Mouse (Mus musculus) liver, embryonic 15.5 days (tissue): Measurements from ENCODE around the gene Apln. TPM values are rescaled to one million over a fixed set of nuclear protein-coding genes. Genes with fewer than 3 reads are reported as not detected.
A peak's percentile ranks its signal among the peaks of the same experiment; 100 is the strongest.

Source experiments
- ATAC-seq: fragments of 200-750 bp; cut with Nextera tagmentation; 2 replicates; pipeline ENCODE4 v1.8.0; 2017; ENCODE audit warnings: moderate number of reproducible peaks, mild to moderate bottlenecking, moderate library complexity; ENCODE audit not compliant: insufficient read depth
- H3K27ac ChIP-seq: fragments of 300-500 bp; sonication (generic); replicated peaks from 2 replicates; pipeline ENCODE4 v1.5.1; 2015; ENCODE audit warnings: mild to moderate bottlenecking, inconsistent platforms
- H3K27me3 ChIP-seq: fragments of 300-500 bp; sonication (generic); 2 replicates; pipeline ENCODE4 v1.6.1; 2015; ENCODE audit warnings: mild to moderate bottlenecking, inconsistent platforms
- H3K36me3 ChIP-seq: fragments of 300-500 bp; sonication (generic); replicated peaks from 2 replicates; pipeline ENCODE4 v1.6.1; 2015; ENCODE audit warnings: moderate library complexity, mild to moderate bottlenecking, inconsistent platforms
- H3K4me1 ChIP-seq: fragments of 300-500 bp; sonication (generic); replicated peaks from 2 replicates; pipeline ENCODE4 v1.6.1; 2015; ENCODE audit warnings: inconsistent platforms
- H3K4me2 ChIP-seq: fragments of 300-500 bp; sonication (generic); 2 replicates; pipeline ENCODE4 v1.6.1; 2015; ENCODE audit warnings: moderate library complexity, mild to moderate bottlenecking, inconsistent platforms
- H3K4me3 ChIP-seq: fragments of 300-500 bp; sonication (generic); replicated peaks from 2 replicates; pipeline ENCODE4 v1.5.1; 2015; ENCODE audit warnings: mild to moderate bottlenecking, inconsistent platforms
- H3K9ac ChIP-seq: fragments of 300-500 bp; sonication (generic); 2 replicates; pipeline ENCODE4 v1.6.1; 2015; ENCODE audit warnings: moderate library complexity, mild to moderate bottlenecking, inconsistent platforms
- H3K9me3 ChIP-seq: fragments of 300-500 bp; sonication (generic); replicated peaks from 2 replicates; pipeline ENCODE4 v1.6.1; 2016; ENCODE audit warnings: inconsistent platforms
- WGBS: fragments of 180-500 bp; shearing (Covaris S2); methylation state at CpG from one replicate; pipeline ENCODE4 v1.1.7; 2015; ENCODE audit warnings: mixed read lengths; ENCODE audit not compliant: insufficient replicate concordance; 5-methylcytosine and 5-hydroxymethylcytosine counted together
- polyA plus RNA-seq: library from polyadenylated mRNA; unstranded; fragments of >200 nt; fragmentation: Nextera tagmentation; extraction: Ambion mirVana; gene quantifications from 2 replicates; pipeline ENCODE4 v1.2.1, GENCODE M21; 2015

Gene Apln
- polyA plus RNA-seq, 1 experiment from 2014 or later: 0.17 TPM

GRCm38 (mm10) chrX:48053743-48054142 is 19.1 kb upstream of the Apln start:
- no peaks in the 10 kb centered on the region for H3K4me1 ChIP-seq
- H3K9ac ChIP-seq: no peak overlapping the region
- no peak for ATAC-seq
- H3K4me3 ChIP-seq: no peak overlapping the region
- no peaks in the 10 kb centered on the region for H3K36me3 ChIP-seq
- 45% methylated on average over 3 of the region's 3 CpGs for WGBS
- peak overlapping the region; percentile 59 for H3K4me2 ChIP-seq
- no peaks in the 10 kb centered on the region for H3K9me3 ChIP-seq
- H3K27ac ChIP-seq: no peak overlapping the region
- peaks cover 9% of the 10 kb centered on the region for H3K27me3 ChIP-seq

DNA sequence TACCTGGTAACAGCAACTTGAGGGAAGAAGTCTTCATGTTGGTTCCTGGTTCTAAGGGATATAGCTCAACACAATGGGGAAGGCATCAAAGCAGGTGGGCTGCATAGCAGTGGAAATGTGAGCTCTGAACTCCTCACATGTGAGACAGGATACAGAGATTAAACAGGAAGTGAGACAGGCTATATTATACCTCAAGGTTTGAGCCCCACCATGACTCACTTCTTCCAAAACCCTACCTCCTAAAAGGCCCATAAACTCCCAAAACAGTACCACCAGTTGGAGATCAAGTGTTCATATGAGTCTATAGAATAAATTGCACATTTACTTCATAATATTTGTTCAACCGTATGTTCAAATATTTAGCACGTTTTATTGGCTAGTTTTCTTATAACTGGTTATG is 11.7 kb upstream of the Apln start:
- Histone ChIP-seq H3K4me2 (no peak overlapping the region), H3K36me3 (no peaks in the 10 kb centered on the region), H3K9ac (no peak overlapping the region), H3K4me3 (no peak overlapping the region), H3K27me3 (peaks cover 3% of the 10 kb centered on the region; the same call in 1 of the 2 replicates), H3K4me1 (no peaks in the 10 kb centered on the region), H3K27ac (no peak overlapping the region), H3K9me3 (no peaks in the 10 kb centered on the region)
- WGBS: 59% methylated on average over 2 of the region's 2 CpGs
- ATAC-seq: no peak

GRCm38 (mm10) chrX:48044261-48044660 is 9.6 kb upstream of the Apln start:
- Histone ChIP-seq H3K4me1 (no peaks in the 10 kb centered on the region), H3K27ac (no peak overlapping the region), H3K36me3 (no peaks in the 10 kb centered on the region), H3K9ac (no peak overlapping the region), H3K9me3 (no peaks in the 10 kb centered on the region), H3K27me3 (peaks cover 3% of the 10 kb centered on the region; the same call in 1 of the 2 replicates), H3K4me2 (no peak overlapping the region), H3K4me3 (no peak overlapping the region)
- no peak for ATAC-seq
- WGBS: 63% methylated on average over 1 of the region's 1 CpGs

- 25% methylated on average over 4 of the region's 4 CpGs for WGBS
- Histone ChIP-seq H3K4me2 (no peak overlapping the region), H3K4me1 (no peaks in the 10 kb centered on the region), H3K27ac (no peak overlapping the region), H3K4me3 (no peak overlapping the region), H3K9me3 (no peaks in the 10 kb centered on the region), H3K9ac (no peak overlapping the region), H3K36me3 (no peaks in the 10 kb centered on the region), H3K27me3 (peaks cover 3% of the 10 kb centered on the region; the same call in 1 of the 2 replicates)
- no peak for ATAC-seq
Measured at GRCm38 (mm10) chrX:48042748-48043147, 8.1 kb upstream of the Apln start.

DNA sequence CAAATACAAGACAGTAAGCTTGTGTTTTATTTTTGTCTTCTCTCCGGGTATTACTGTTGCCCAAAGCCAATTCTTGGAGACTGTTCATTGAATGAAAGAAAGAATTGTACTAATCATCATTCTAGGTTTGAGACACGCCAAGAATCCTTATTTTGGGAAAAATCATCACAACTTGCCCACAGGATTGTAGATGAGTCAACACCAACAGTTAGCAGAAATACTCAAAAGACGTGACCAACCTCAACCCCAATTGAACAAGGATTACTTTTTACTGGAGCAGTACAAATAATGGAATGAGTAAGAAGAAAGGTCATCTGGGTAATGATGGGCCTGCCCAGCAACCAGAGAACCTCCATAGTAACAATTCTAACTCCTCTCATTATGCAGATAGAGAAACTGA is 5.7 kb upstream of the Apln start:
- Histone ChIP-seq H3K36me3 (no peaks in the 10 kb centered on the region), H3K4me2 (no peak overlapping the region), H3K27ac (no peak overlapping the region), H3K4me1 (no peaks in the 10 kb centered on the region), H3K4me3 (no peak overlapping the region), H3K9ac (no peak overlapping the region), H3K27me3 (peaks cover 26% of the 10 kb centered on the region), H3K9me3 (no peaks in the 10 kb centered on the region)
- ATAC-seq: no peak
- 47% methylated on average over 3 of the region's 3 CpGs for WGBS

DNA sequence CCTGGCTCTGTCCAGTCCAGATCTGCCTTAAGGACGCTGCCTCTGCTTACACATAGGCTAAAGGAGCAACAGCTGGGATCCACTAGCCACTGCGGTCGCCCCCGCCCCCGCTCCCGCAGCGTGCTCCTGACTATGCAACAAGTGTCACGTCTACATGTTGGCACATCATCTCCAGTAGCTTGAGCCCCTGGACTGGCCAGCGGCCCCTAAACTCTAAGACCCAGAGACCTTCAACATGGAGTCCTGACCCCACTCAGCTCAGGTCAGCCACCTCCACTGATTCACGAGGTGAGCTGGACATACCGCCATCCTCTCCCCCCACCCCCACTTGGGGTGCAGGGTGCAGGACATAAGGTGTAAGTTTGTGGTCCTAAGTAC is 898 bp downstream of the Apln start:
- H3K9ac ChIP-seq: no peak overlapping the region
- no peaks in the 10 kb centered on the region for H3K9me3 ChIP-seq
- ATAC-seq: no peak
- H3K4me2 ChIP-seq: peak overlapping the region; percentile 62; the same call in 1 of the 2 replicates
- 14% methylated on average over 11 of the region's 11 CpGs for WGBS
- no peak overlapping the region for H3K27ac ChIP-seq
- H3K27me3 ChIP-seq: peaks cover 61% of the 10 kb centered on the region
- H3K36me3 ChIP-seq: no peaks in the 10 kb centered on the region
- H3K4me3 ChIP-seq: no peak overlapping the region
- no peaks in the 10 kb centered on the region for H3K4me1 ChIP-seq

GRCm38 (mm10) chrX:48033024-48033423 is 1.6 kb downstream of the Apln start:
- no peak for ATAC-seq
- H3K9me3 ChIP-seq: no peaks in the 10 kb centered on the region
- H3K4me2 ChIP-seq: no peak overlapping the region
- H3K36me3 ChIP-seq: no peaks in the 10 kb centered on the region
- peaks cover 61% of the 10 kb centered on the region for H3K27me3 ChIP-seq
- H3K27ac ChIP-seq: no peak overlapping the region
- no peaks in the 10 kb centered on the region for H3K4me1 ChIP-seq
- no peak overlapping the region for H3K9ac ChIP-seq
- 45% methylated on average over 3 of the region's 3 CpGs for WGBS
- H3K4me3 ChIP-seq: no peak overlapping the region

DNA sequence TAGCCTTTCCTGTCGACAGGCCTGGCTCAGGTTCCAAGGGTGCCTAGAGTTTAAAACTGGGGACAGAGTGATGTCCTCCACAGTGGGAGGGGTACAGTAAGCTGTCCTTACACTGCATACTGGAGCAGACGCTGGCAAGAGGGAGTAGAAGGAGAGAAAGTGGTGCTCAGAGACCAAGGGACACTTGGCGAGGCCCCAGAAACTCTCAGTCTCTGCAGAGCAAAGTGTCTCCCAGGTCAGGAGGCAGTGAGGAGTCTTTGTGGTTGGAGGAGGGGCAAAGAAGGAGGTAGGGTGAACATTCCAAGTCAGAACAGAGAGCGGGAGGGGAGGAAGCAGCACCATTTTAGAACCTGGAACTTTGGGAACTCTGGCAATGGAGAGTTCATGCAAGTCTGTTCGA is 2.8 kb downstream of the Apln start:
- Histone ChIP-seq H3K9me3 (no peaks in the 10 kb centered on the region), H3K36me3 (no peaks in the 10 kb centered on the region), H3K9ac (no peak overlapping the region), H3K27ac (no peak overlapping the region), H3K4me1 (no peaks in the 10 kb centered on the region), H3K27me3 (peaks cover 54% of the 10 kb centered on the region), H3K4me3 (no peak overlapping the region), H3K4me2 (no peak overlapping the region)
- WGBS: 49% methylated on average over 5 of the region's 5 CpGs
- no peak for ATAC-seq

DNA sequence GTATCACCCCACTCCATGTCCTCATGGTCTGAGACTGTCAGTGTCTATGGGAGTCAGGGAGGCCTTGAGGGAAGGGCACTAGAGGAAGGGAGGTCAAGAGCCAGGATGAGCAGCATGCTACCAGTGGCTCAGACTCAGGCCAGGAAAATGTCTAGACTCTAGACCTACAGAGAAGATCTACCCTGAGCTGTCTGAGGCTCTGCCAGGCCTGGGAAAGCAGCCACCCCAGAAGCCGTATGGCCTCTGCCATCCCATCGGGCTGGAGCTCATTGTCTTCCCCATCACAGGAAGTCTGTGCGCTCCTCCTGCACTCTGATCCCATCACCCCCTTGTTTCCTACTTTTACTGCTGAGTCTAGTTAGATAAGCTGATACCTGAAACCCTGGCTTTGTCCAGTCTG is 4.1 kb downstream of the Apln start:
- no peak overlapping the region for H3K27ac ChIP-seq
- H3K36me3 ChIP-seq: no peaks in the 10 kb centered on the region
- no peaks in the 10 kb centered on the region for H3K4me1 ChIP-seq
- no peak overlapping the region for H3K9ac ChIP-seq
- H3K4me2 ChIP-seq: no peak overlapping the region
- H3K27me3 ChIP-seq: peaks cover 41% of the 10 kb centered on the region
- no peak overlapping the region for H3K4me3 ChIP-seq
- 54% methylated on average over 3 of the region's 3 CpGs for WGBS
- H3K9me3 ChIP-seq: no peaks in the 10 kb centered on the region
- ATAC-seq: no peak

DNA sequence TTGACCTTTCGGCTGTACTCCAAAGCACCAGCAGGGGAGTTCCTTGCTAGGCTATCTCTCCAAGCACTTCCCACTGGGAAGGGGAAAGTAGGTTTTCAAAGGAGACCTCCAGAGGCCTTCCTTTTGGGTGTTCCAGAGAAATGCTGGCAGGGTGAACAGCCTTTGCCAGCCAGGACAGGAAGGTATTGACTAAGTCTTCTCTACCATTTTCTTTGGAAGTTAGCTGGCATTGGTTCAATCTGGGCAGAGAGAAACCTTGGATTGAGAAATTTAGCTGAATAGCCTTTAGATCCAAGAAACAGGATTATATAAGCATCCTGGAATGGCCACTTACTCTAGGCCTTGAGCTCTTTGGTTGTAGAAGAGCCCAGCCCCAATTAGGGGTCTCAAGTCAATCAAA is 11.8 kb downstream of the Apln start:
- WGBS: 59% methylated on average over 1 of the region's 1 CpGs
- no peak overlapping the region for H3K9ac ChIP-seq

DNA sequence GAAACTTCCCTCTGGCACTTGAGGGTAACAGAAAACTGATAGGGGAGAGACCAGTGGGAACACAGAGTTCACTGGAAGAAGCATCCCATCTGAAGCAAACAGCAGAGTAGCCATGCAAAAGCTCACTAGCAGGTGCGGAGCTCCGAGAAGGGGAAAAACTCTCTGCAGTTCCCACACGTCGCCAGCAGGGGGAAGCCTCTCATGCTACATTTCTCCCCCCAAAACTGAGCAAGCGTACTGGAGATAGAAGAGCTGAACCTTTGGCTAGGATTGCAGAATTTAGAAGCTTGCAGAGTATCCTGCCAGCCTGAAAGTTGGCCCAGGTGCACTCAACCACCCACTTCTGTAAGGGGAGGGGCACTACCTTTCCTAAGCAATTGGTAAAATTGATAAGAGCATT is 14.7 kb downstream of the Apln start:
- H3K27ac ChIP-seq: no peak overlapping the region
- H3K4me2 ChIP-seq: no peak overlapping the region
- no peak overlapping the region for H3K4me3 ChIP-seq
- WGBS: 14% methylated on average over 5 of the region's 5 CpGs
- no peaks in the 10 kb centered on the region for H3K9me3 ChIP-seq
- H3K36me3 ChIP-seq: no peaks in the 10 kb centered on the region
- no peak overlapping the region for H3K9ac ChIP-seq
- ATAC-seq: no peak
- H3K4me1 ChIP-seq: no peaks in the 10 kb centered on the region
- H3K27me3 ChIP-seq: peaks cover 8% of the 10 kb centered on the region

More for the DNA sequence above, 11.8 kb downstream of the Apln start:
- H3K27me3 ChIP-seq: peaks cover 8% of the 10 kb centered on the region
- H3K4me3 ChIP-seq: no peak overlapping the region
- H3K36me3 ChIP-seq: no peaks in the 10 kb centered on the region
- no peak overlapping the region for H3K27ac ChIP-seq
- H3K4me1 ChIP-seq: no peaks in the 10 kb centered on the region
- ATAC-seq: no peak
- H3K4me2 ChIP-seq: no peak overlapping the region
- H3K9me3 ChIP-seq: no peaks in the 10 kb centered on the region

DNA sequence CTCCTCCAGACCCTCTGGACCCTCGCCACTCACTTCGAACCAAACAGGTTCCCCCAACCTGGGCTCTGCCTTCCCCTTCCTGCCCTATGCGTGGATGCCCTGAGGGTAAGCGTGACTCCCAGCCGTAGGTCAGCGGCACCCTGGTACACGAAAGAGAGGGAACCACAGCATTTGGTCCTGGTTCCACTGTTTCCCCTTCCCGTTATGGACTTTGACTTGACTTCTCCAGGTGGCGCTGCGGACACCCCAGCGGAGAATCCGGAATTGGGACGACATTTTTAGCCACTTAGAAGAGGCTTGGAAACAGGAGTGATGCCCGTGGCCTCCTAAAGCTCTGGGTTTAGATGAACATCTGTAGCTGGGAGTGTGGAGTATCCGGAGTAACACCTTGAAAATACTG is 15.3 kb downstream of the Apln start:
- H3K9me3 ChIP-seq: no peaks in the 10 kb centered on the region
- H3K4me2 ChIP-seq: no peak overlapping the region
- H3K9ac ChIP-seq: no peak overlapping the region
- H3K27ac ChIP-seq: no peak overlapping the region
- ATAC-seq: no peak
- H3K4me3 ChIP-seq: no peak overlapping the region
- H3K4me1 ChIP-seq: no peaks in the 10 kb centered on the region
- WGBS: 34% methylated on average over 15 of the region's 15 CpGs
- peaks cover 8% of the 10 kb centered on the region for H3K27me3 ChIP-seq
- no peaks in the 10 kb centered on the region for H3K36me3 ChIP-seq
